ENCODE assay signal across 8 mouse cellular contexts in genomic region chr17:51177923-51178322, GRCm38 (mm10). TPM values are rescaled to one million over a fixed set of nuclear protein-coding genes. Genes with fewer than 3 reads are reported as not detected.
DNase-seq lines count a peak whose midpoint lies in the region; ATAC-seq and TF ChIP-seq lines count a peak whose summit lies in the region.

No protein-coding gene starts in this region.

- peak overlapping the region; percentile 76 for H3K4me3 ChIP-seq in cerebellum, adult 2 months (replicated peaks; ENCODE audit: insufficient read depth, low read depth, low read length)
- H3K4me3 ChIP-seq in forebrain, embryonic 14.5 days (ENCODE audit: low read depth, low read length) = peak overlapping the region; percentile 83
- peak overlapping the region; percentile 81 for H3K4me3 ChIP-seq in limb, embryonic 12.5 days (replicated peaks)
- no peak overlapping the region for H3K4me3 ChIP-seq in small intestine, adult 2 months (ENCODE audit: low read depth, low read length)

- no peak for ATAC-seq in forebrain, embryonic 14.5 days
- ATAC-seq in limb, embryonic 12.5 days (ENCODE audit: insufficient number of reproducible peaks, insufficient read depth, low FRiP score, low TSS enrichment, low read depth) = no peak

- no peaks in the 10 kb centered on the region; the same call in 1 of the 2 replicates for H3K4me1 ChIP-seq in cerebellum, adult 2 months (ENCODE audit: control insufficient read depth, insufficient read depth, low read length)
- H3K4me1 ChIP-seq in forebrain, embryonic 14.5 days (ENCODE audit: control insufficient read depth, insufficient read depth, low read length) = 0 out of 2 replicates have a peak, but pooled peaks cover 5% of the 10 kb centered on the region
- H3K4me1 ChIP-seq in limb, embryonic 12.5 days (replicated peaks) = peaks cover 6% of the 10 kb centered on the region
- peaks cover 2% of the 10 kb centered on the region; the same call in 1 of the 2 replicates for H3K4me1 ChIP-seq in small intestine, adult 2 months (ENCODE audit: control insufficient read depth, insufficient read depth, insufficient read length, low read length)

- 15% methylated on average over 6 of the region's 6 CpGs for WGBS in cerebellum, adult 2 months
- WGBS in forebrain, embryonic 14.5 days = 59% methylated on average over 6 of the region's 6 CpGs
- WGBS in limb, embryonic 12.5 days = 66% methylated on average over 6 of the region's 6 CpGs
- 13% methylated on average over 6 of the region's 6 CpGs for WGBS in small intestine, adult 2 months

- peak overlapping the region; percentile 98 for H3K9ac ChIP-seq in forebrain, embryonic 14.5 days (ENCODE audit: low read length)
- peak overlapping the region; percentile 93 for H3K9ac ChIP-seq in limb, embryonic 12.5 days (replicated peaks)

- H3K4me2 ChIP-seq in forebrain, embryonic 14.5 days (ENCODE audit: low read length) = peak overlapping the region; percentile 72
- peak overlapping the region; percentile 67 for H3K4me2 ChIP-seq in limb, embryonic 12.5 days

- no peaks in the 10 kb centered on the region for H3K36me3 ChIP-seq in forebrain, embryonic 14.5 days (ENCODE audit: control insufficient read depth, insufficient read depth, low read length)
- no peaks in the 10 kb centered on the region for H3K36me3 ChIP-seq in limb, embryonic 12.5 days
- no peaks in the 10 kb centered on the region for H3K36me3 ChIP-seq in small intestine, adult 2 months (ENCODE audit: control insufficient read depth, insufficient read depth, low read length)

- H3K27me3 ChIP-seq in cerebellum, adult 2 months (ENCODE audit: control insufficient read depth, insufficient read depth, low read length) = no peaks in the 10 kb centered on the region
- no peaks in the 10 kb centered on the region for H3K27me3 ChIP-seq in forebrain, embryonic 14.5 days (replicated peaks; ENCODE audit: control insufficient read depth, insufficient read depth, low read length)
- H3K27me3 ChIP-seq in limb, embryonic 12.5 days = no peaks in the 10 kb centered on the region
- no peaks in the 10 kb centered on the region for H3K27me3 ChIP-seq in small intestine, adult 2 months (ENCODE audit: control insufficient read depth, insufficient read depth, low read length)

- H3K27ac ChIP-seq in cerebellum, adult 2 months (ENCODE audit: insufficient read depth, low read length) = no peak overlapping the region; the same call in 1 of the 2 replicates
- H3K27ac ChIP-seq in forebrain, embryonic 14.5 days (ENCODE audit: low read depth, low read length) = peak overlapping the region; percentile 98; the same call in 1 of the 2 replicates
- H3K27ac ChIP-seq in limb, embryonic 12.5 days = peak overlapping the region; percentile 98
- peak overlapping the region; percentile 92 for H3K27ac ChIP-seq in small intestine, adult 2 months (ENCODE audit: insufficient read depth, low read depth, low read length)

- peak in 1 of 2 experiments; percentile 8 for DNase-seq in cerebellum, adult 2 months
- no peak for DNase-seq in cerebellum, adult 11-12 months
- peak; percentile 7 for DNase-seq in CD4-positive helper T cell, adult 2 months (ENCODE audit: low read depth, low spot score)
- no peak for DNase-seq in forebrain, embryonic 14.5 days (ENCODE audit: low spot score)
- DNase-seq in layer of hippocampus, adult 18-20 months (ENCODE audit: low spot score in 2 of 2) = no peak
- DNase-seq in spleen, postnatal 10 days (ENCODE audit: low spot score in 2 of 2) = no peak

- no peak for TF ChIP-seq POLR2A in cerebellum, adult 2 months (IDR thresholded peaks at IDR 0.05; ENCODE audit: borderline replicate concordance, insufficient read depth, low read length)
- TF ChIP-seq POLR2A in small intestine, adult 2 months (IDR thresholded peaks at IDR 0.05; ENCODE audit: low read depth, low read length) = no peak

- H3K9me3 ChIP-seq in forebrain, embryonic 14.5 days (replicated peaks; ENCODE audit: control insufficient read depth, low read length) = no peaks in the 10 kb centered on the region
- H3K9me3 ChIP-seq in limb, embryonic 12.5 days = no peaks in the 10 kb centered on the region

- TF ChIP-seq CTCF in cerebellum, adult 2 months (IDR thresholded peaks at IDR 0.05; ENCODE audit: borderline replicate concordance, insufficient read depth, low read depth, low read length) = no peak
- TF ChIP-seq CTCF in small intestine, adult 2 months (IDR thresholded peaks at IDR 0.05; ENCODE audit: extremely low read depth, insufficient read length, insufficient replicate concordance, low read depth, low read length) = no peak

RNA-seq across cellular contexts. Expression of gene Tbc1d5, which starts 1.2 kb away (rescaled TPM):
- polyA plus RNA-seq in cerebellum, adult 2 months (2012; rRNA removed) = 18.1 and 19.6 TPM in 2 replicates
- 4.3 and 5.5 TPM in 2 replicates for polyA plus RNA-seq in forebrain, embryonic 14.5 days (2014; fragmentation: Nextera tagmentation; extraction: Ambion mirVana)
- 10.2 and 11.1 TPM in 2 replicates for polyA plus RNA-seq in limb, embryonic 12.5 days (2016; fragmentation: Nextera tagmentation; extraction: Ambion mirVana)
- 3.5 and 6.1 TPM in 2 replicates for polyA plus RNA-seq in small intestine, adult 2 months (2012; rRNA removed)
- total RNA-seq in layer of hippocampus, adult 18-20 months (2021) = 10 to 100 TPM; 25.5 to 27.6 TPM
